Mouse (Mus musculus) midbrain, embryonic 13.5 days (tissue): ENCODE measurements around the gene Slc5a1. TPM values are rescaled to one million over a fixed set of nuclear protein-coding genes. Genes with fewer than 3 reads are reported as not detected.

Source experiments
- ATAC-seq: fragments of 200-750 bp; cut with Nextera tagmentation; 2 replicates; pipeline ENCODE4 v1.8.0; 2017; ENCODE audit warnings: mild to moderate bottlenecking, moderate TSS enrichment, moderate library complexity
- H3K27ac ChIP-seq: fragments of 300-500 bp; sonication (generic); 2 replicates; pipeline ENCODE4 v1.5.1; 2015; ENCODE audit warnings: inconsistent platforms, mild to moderate bottlenecking, moderate library complexity
- H3K27me3 ChIP-seq: fragments of 300-500 bp; sonication (generic); 2 replicates; pipeline ENCODE4 v1.6.1; 2015; ENCODE audit warnings: mild to moderate bottlenecking, inconsistent platforms
- H3K36me3 ChIP-seq: fragments of 300-500 bp; sonication (generic); 2 replicates; pipeline ENCODE4 v1.6.1; 2015; ENCODE audit warnings: mild to moderate bottlenecking, inconsistent platforms
- H3K4me1 ChIP-seq: fragments of 300-500 bp; sonication (generic); replicated peaks from 2 replicates; pipeline ENCODE4 v1.6.1; 2015; ENCODE audit warnings: inconsistent platforms
- H3K4me2 ChIP-seq: fragments of 300-500 bp; sonication (generic); replicated peaks from 2 replicates; pipeline ENCODE4 v1.6.1; 2015; ENCODE audit warnings: moderate library complexity, mild to moderate bottlenecking, inconsistent platforms
- H3K4me3 ChIP-seq: fragments of 300-500 bp; sonication (generic); replicated peaks from 2 replicates; pipeline ENCODE4 v1.5.1; 2015; ENCODE audit warnings: mild to moderate bottlenecking, inconsistent platforms
- H3K9ac ChIP-seq: fragments of 300-500 bp; sonication (generic); replicated peaks from 2 replicates; pipeline ENCODE4 v1.6.1; 2015; ENCODE audit warnings: mild to moderate bottlenecking, inconsistent platforms
- H3K9me3 ChIP-seq: fragments of 300-500 bp; sonication (generic); 2 replicates; pipeline ENCODE4 v1.6.1; 2016; ENCODE audit warnings: mild to moderate bottlenecking, inconsistent platforms
- WGBS: fragments of 180-500 bp; shearing (Covaris S2); methylation state at CpG from one replicate; pipeline ENCODE4 v1.1.7; 2015; 5-methylcytosine and 5-hydroxymethylcytosine counted together
- polyA plus RNA-seq: library from polyadenylated mRNA; unstranded; fragments of >200 nt; fragmentation: Nextera tagmentation; extraction: Ambion mirVana; gene quantifications from 2 replicates; pipeline ENCODE4 v1.2.1, GENCODE M21; 2015

Slc5a1 gene
- polyA plus RNA-seq, 1 experiment from 2014 or later: not detected

- H3K36me3 ChIP-seq: no peaks in the 10 kb centered on the region
- 82% methylated on average over 14 of the region's 14 CpGs for WGBS
- H3K4me3 ChIP-seq: no peak overlapping the region
Measured at GRCm38 (mm10) chr5:33107778-33108405, 3.9 kb downstream of the Slc5a1 start.

GRCm38 (mm10) chr5:33121871-33122315 lies 17.9 kb downstream of the Slc5a1 start:
- Histone ChIP-seq H3K27me3 (no peaks in the 10 kb centered on the region), H3K4me1 (no peaks in the 10 kb centered on the region), H3K4me3 (no peak overlapping the region), H3K27ac (no peak overlapping the region), H3K9me3 (no peaks in the 10 kb centered on the region), H3K4me2 (no peak overlapping the region), H3K9ac (no peak overlapping the region), H3K36me3 (no peaks in the 10 kb centered on the region)
- no peak for ATAC-seq
- 69% methylated on average over 4 of the region's 4 CpGs for WGBS

More at GRCm38 (mm10) chr5:33107778-33108405, 3.9 kb downstream of the Slc5a1 start:
- no peak for ATAC-seq
- H3K9ac ChIP-seq: no peak overlapping the region
- H3K27ac ChIP-seq: no peak overlapping the region
- H3K4me2 ChIP-seq: no peak overlapping the region
- no peaks in the 10 kb centered on the region for H3K9me3 ChIP-seq
- peaks cover 4% of the 10 kb centered on the region for H3K4me1 ChIP-seq
- H3K27me3 ChIP-seq: peaks cover 26% of the 10 kb centered on the region

- Histone ChIP-seq H3K36me3 (no peaks in the 10 kb centered on the region), H3K4me2 (no peak overlapping the region), H3K9me3 (no peaks in the 10 kb centered on the region), H3K27me3 (no peaks in the 10 kb centered on the region), H3K27ac (no peak overlapping the region), H3K4me3 (no peak overlapping the region), H3K4me1 (no peaks in the 10 kb centered on the region), H3K9ac (no peak overlapping the region)
- no peak for ATAC-seq
- 76% methylated on average over 3 of the region's 3 CpGs for WGBS
Measured at GRCm38 (mm10) chr5:33123658-33124057, 19.6 kb downstream of the Slc5a1 start.

GRCm38 (mm10) chr5:33125318-33125717 lies 21.3 kb downstream of the Slc5a1 start:
- WGBS: 90% methylated on average over 4 of the region's 4 CpGs
- no peak overlapping the region for H3K4me2 ChIP-seq
- no peak overlapping the region for H3K4me3 ChIP-seq
- H3K27me3 ChIP-seq: no peaks in the 10 kb centered on the region
- no peaks in the 10 kb centered on the region for H3K9me3 ChIP-seq
- H3K36me3 ChIP-seq: no peaks in the 10 kb centered on the region
- no peak overlapping the region for H3K27ac ChIP-seq
- H3K4me1 ChIP-seq: no peaks in the 10 kb centered on the region
- no peak for ATAC-seq
- no peak overlapping the region for H3K9ac ChIP-seq

GRCm38 (mm10) chr5:33134132-33134531 lies 30.1 kb downstream of the Slc5a1 start:
- Histone ChIP-seq H3K9ac (no peak overlapping the region), H3K27me3 (no peaks in the 10 kb centered on the region), H3K9me3 (no peaks in the 10 kb centered on the region), H3K27ac (no peak overlapping the region), H3K4me1 (0 out of 2 replicates have a peak, but pooled peaks cover 5% of the 10 kb centered on the region), H3K4me2 (no peak overlapping the region), H3K4me3 (no peak overlapping the region), H3K36me3 (no peaks in the 10 kb centered on the region)
- ATAC-seq: no peak
- 93% methylated on average over 4 of the region's 4 CpGs for WGBS

- Histone ChIP-seq H3K9ac (no peak overlapping the region), H3K4me1 (0 out of 2 replicates have a peak, but pooled peaks cover 5% of the 10 kb centered on the region), H3K4me2 (no peak overlapping the region), H3K9me3 (no peaks in the 10 kb centered on the region), H3K4me3 (no peak overlapping the region), H3K36me3 (no peaks in the 10 kb centered on the region), H3K27ac (no peak overlapping the region), H3K27me3 (no peaks in the 10 kb centered on the region)
- ATAC-seq: no peak
- WGBS: 89% methylated on average over 5 of the region's 5 CpGs
Measured at GRCm38 (mm10) chr5:33135611-33136010, 31.6 kb downstream of the Slc5a1 start.

GRCm38 (mm10) chr5:33142790-33143455 lies 38.9 kb downstream of the Slc5a1 start:
- no peaks in the 10 kb centered on the region for H3K36me3 ChIP-seq

GRCm38 (mm10) chr5:33144025-33144424 lies 40.0 kb downstream of the Slc5a1 start:
- no peak for ATAC-seq
- H3K27me3 ChIP-seq: no peaks in the 10 kb centered on the region
- H3K9me3 ChIP-seq: no peaks in the 10 kb centered on the region
- WGBS: 56% methylated on average over 5 of the region's 5 CpGs
- H3K4me1 ChIP-seq: no peaks in the 10 kb centered on the region
- no peak overlapping the region for H3K27ac ChIP-seq
- H3K36me3 ChIP-seq: no peaks in the 10 kb centered on the region
- H3K9ac ChIP-seq: no peak overlapping the region
- no peak overlapping the region for H3K4me2 ChIP-seq
- H3K4me3 ChIP-seq: no peak overlapping the region

More at GRCm38 (mm10) chr5:33142790-33143455, 38.9 kb downstream of the Slc5a1 start:
- Histone ChIP-seq H3K4me3 (no peak overlapping the region), H3K4me2 (no peak overlapping the region), H3K27me3 (no peaks in the 10 kb centered on the region), H3K27ac (no peak overlapping the region), H3K9ac (no peak overlapping the region), H3K4me1 (no peaks in the 10 kb centered on the region), H3K9me3 (no peaks in the 10 kb centered on the region)
- 0 out of 2 replicates have a peak, but pooled peaks have one; percentile 43 for ATAC-seq
- WGBS: 60% methylated on average over 7 of the region's 7 CpGs

- H3K36me3 ChIP-seq: no peaks in the 10 kb centered on the region
- no peak for ATAC-seq
- H3K4me3 ChIP-seq: no peak overlapping the region
- WGBS: 85% methylated on average over 9 of the region's 9 CpGs
- H3K9ac ChIP-seq: no peak overlapping the region
- no peaks in the 10 kb centered on the region for H3K9me3 ChIP-seq
- H3K4me2 ChIP-seq: no peak overlapping the region
- H3K27ac ChIP-seq: no peak overlapping the region
- H3K27me3 ChIP-seq: no peaks in the 10 kb centered on the region
- H3K4me1 ChIP-seq: no peaks in the 10 kb centered on the region
Measured at GRCm38 (mm10) chr5:33146837-33147236, 42.8 kb downstream of the Slc5a1 start.

- H3K27me3 ChIP-seq: no peaks in the 10 kb centered on the region
- H3K4me2 ChIP-seq: no peak overlapping the region
- no peak overlapping the region for H3K9ac ChIP-seq
- H3K9me3 ChIP-seq: no peaks in the 10 kb centered on the region
- H3K4me3 ChIP-seq: no peak overlapping the region
- H3K4me1 ChIP-seq: no peaks in the 10 kb centered on the region
- 84% methylated on average over 6 of the region's 6 CpGs for WGBS
- H3K36me3 ChIP-seq: no peaks in the 10 kb centered on the region
- no peak overlapping the region for H3K27ac ChIP-seq
- ATAC-seq: no peak
Measured at GRCm38 (mm10) chr5:33147691-33148090, 43.7 kb downstream of the Slc5a1 start.

- no peak overlapping the region for H3K9ac ChIP-seq
- H3K27ac ChIP-seq: no peak overlapping the region
- no peaks in the 10 kb centered on the region for H3K9me3 ChIP-seq
- no peaks in the 10 kb centered on the region for H3K27me3 ChIP-seq
- WGBS: 39% methylated on average over 7 of the region's 7 CpGs
- no peak overlapping the region for H3K4me3 ChIP-seq
- H3K4me1 ChIP-seq: 0 out of 2 replicates have a peak, but pooled peaks cover 7% of the 10 kb centered on the region
- H3K36me3 ChIP-seq: no peaks in the 10 kb centered on the region
- no peak overlapping the region for H3K4me2 ChIP-seq
- ATAC-seq: no peak
Measured at GRCm38 (mm10) chr5:33193567-33193966, 89.5 kb downstream of the Slc5a1 start.

- H3K4me3 ChIP-seq: no peak overlapping the region
- H3K9ac ChIP-seq: no peak overlapping the region
- 0 out of 2 replicates have a peak, but pooled peaks cover 7% of the 10 kb centered on the region for H3K4me1 ChIP-seq
- no peaks in the 10 kb centered on the region for H3K27me3 ChIP-seq
- no peak overlapping the region for H3K27ac ChIP-seq
- no peak overlapping the region for H3K4me2 ChIP-seq
- WGBS: 85% methylated on average over 9 of the region's 9 CpGs
- H3K36me3 ChIP-seq: no peaks in the 10 kb centered on the region
- no peaks in the 10 kb centered on the region for H3K9me3 ChIP-seq
- no peak for ATAC-seq
Measured at GRCm38 (mm10) chr5:33195246-33195852, 91.3 kb downstream of the Slc5a1 start.
